Mouse (Mus musculus) left cerebral cortex, postnatal 10 days (tissue): Measurements from ENCODE around the gene B3gat3. TPM values are rescaled to one million over a fixed set of nuclear protein-coding genes. Genes with fewer than 3 reads are reported as not detected.
"Not testable (repeated sequence)": the region's sequence is repeated elsewhere in the genome, so short reads cannot be mapped to it uniquely, and the experiment has no call there.

ENCODE experiments used
- DNase-seq, 2 experiments: peaks; one replicate each; pipeline ENCODE4 v3.0.0; 2021 to 2022; ENCODE audit warnings: low spot score in 2 of 2, mixed read lengths in 1 of 2; ENCODE audit errors: extremely low spot score in 1 of 2
- intact Hi-C: fragments of 180-260 bp; cut with DNase I; formaldehyde crosslinking; loops from one replicate; pipeline ENCODE4 v1.15.1; 2025
- microRNA-seq: library from miRNA; unstranded; fragments of <30 nt; microRNA quantifications from one replicate; pipeline ENCODE4 v1.2.0, GENCODE M21; 2022
- total RNA-seq, 2 experiments: library from RNA; stranded (reverse); gene quantifications; 2 replicates each; pipeline ENCODE4 v1.2.3; 2021

The B3gat3 gene
- total RNA-seq, 2 experiments from 2014 or later: 141 to 144 TPM

- DNase-seq: peak; percentile 98 to 100
- intact Hi-C loops: no loop called here
Observed at GRCm38 (mm10) chr19:8966590-8967372, 46.6 kb downstream of the B3gat3 start, which contains the start of gene Eef1g. TSS of gene Eef1g (plus strand) at chr19:8967041.

GRCm38 (mm10) chr19:8967373-8967743 is 47.2 kb downstream of the B3gat3 start:
- no peak for DNase-seq
- intact Hi-C loops: no loop called here

GRCm38 (mm10) chr19:8967893-8968292 is 47.7 kb downstream of the B3gat3 start:
- intact Hi-C loops: no loop called here
- DNase-seq: no peak

GRCm38 (mm10) chr19:8972491-8972890 is 52.3 kb downstream of the B3gat3 start:
- DNase-seq, intact Hi-C loops: not testable (repeated sequence)

GRCm38 (mm10) chr19:8974638-8975037 is 54.5 kb downstream of the B3gat3 start:
- intact Hi-C loops: loop anchor here (5.0 kb wide), 1 partner anchor 138 kb away; no protein-coding TSS in a partner anchor
- DNase-seq: no peak

- no peak for DNase-seq
- intact Hi-C loops: loop anchor here (5.0 kb wide), 1 partner anchor 137 kb away; no protein-coding TSS in a partner anchor
Observed at GRCm38 (mm10) chr19:8975491-8975890, 55.3 kb downstream of the B3gat3 start.

- intact Hi-C loops: loop anchor here (5.0 kb wide), 1 partner anchor 136 kb away; no protein-coding TSS in a partner anchor
- no peak for DNase-seq
Observed at GRCm38 (mm10) chr19:8976535-8976934, 56.4 kb downstream of the B3gat3 start.

Small RNAs within 50 kb of the gene (microRNA-seq; reads per million reads assigned to microRNA genes)
- not detected for gene Mir5136

Other genes with a start within 250 kb of the B3gat3 start
- 100 to 1,000 TPM; 195 to 198 TPM for gene Slc3a2, start 197.0 kb upstream of the B3gat3 start, total RNA-seq
- gene Wdr74, start 184.5 kb upstream of the B3gat3 start, total RNA-seq: 10 to 100 TPM; 47.3 to 47.4 TPM
- gene 1700092M07Rik, start 179.7 kb upstream of the B3gat3 start, total RNA-seq: 1 to 10 TPM; 1.3 to 2.2 TPM
- 10 to 100 TPM; 68.1 to 69.0 TPM for gene Stx5a, start 179.0 kb upstream of the B3gat3 start, total RNA-seq
- 10 to 100 TPM; 72.7 to 76.2 TPM for gene Nxf1, start 163.3 kb upstream of the B3gat3 start, total RNA-seq
- gene Tmem223, start 149.4 kb upstream of the B3gat3 start, total RNA-seq: 10 to 100 TPM; 87.9 to 93.9 TPM
- 1 to 10 TPM; 7.2 to 8.9 TPM for gene Tmem179b, start 145.9 kb upstream of the B3gat3 start, total RNA-seq
- 10 to 100 TPM; 16.4 to 17.8 TPM for gene Taf6l, start 134.0 kb upstream of the B3gat3 start, total RNA-seq
- gene Polr2g, start 121.8 kb upstream of the B3gat3 start, total RNA-seq: 100 to 1,000 TPM; 109 to 110 TPM
- 1 to 10 TPM; 4.5 to 5.5 TPM for gene Zbtb3, start 117.8 kb upstream of the B3gat3 start, total RNA-seq
- 10 to 100 TPM; 27.7 to 29.0 TPM for gene Ttc9c, start 101.0 kb upstream of the B3gat3 start, total RNA-seq
- 10 to 100 TPM; 98.6 to 98.9 TPM for gene Hnrnpul2, start 100.4 kb upstream of the B3gat3 start, total RNA-seq
- 1 to 10 TPM in 1 of 2 experiments, not detected in 1; 1.9 TPM for gene AC129217.1, start 90.6 kb upstream of the B3gat3 start, total RNA-seq
- gene Bscl2, start 82.9 kb upstream of the B3gat3 start, total RNA-seq: 10 to 100 TPM; 96.1 to 97.0 TPM
- gene Gng3, start 81.2 kb upstream of the B3gat3 start, total RNA-seq: 100 to 1,000 TPM; 319 to 328 TPM
- gene Lrrn4cl, start 69.6 kb upstream of the B3gat3 start, total RNA-seq: 1 to 10 TPM in 1 of 2 experiments, under 1 TPM in 1; 0.43 to 1.0 TPM
- gene Ubxn1, start 48.9 kb upstream of the B3gat3 start, total RNA-seq: 100 to 1,000 TPM; 101 TPM
- 10 to 100 TPM; 26.1 to 33.3 TPM for gene Uqcc3, start 39.5 kb upstream of the B3gat3 start, total RNA-seq
- gene Lbhd1, start 36.6 kb upstream of the B3gat3 start, total RNA-seq: 1 to 10 TPM; 3.4 to 7.9 TPM
- gene Gm49403, start 36.4 kb upstream of the B3gat3 start, total RNA-seq: not detected
- 10 to 100 TPM; 19.5 to 23.4 TPM for gene 1810009A15Rik, start 31.5 kb upstream of the B3gat3 start, total RNA-seq
- gene Gm49416, start 31.4 kb upstream of the B3gat3 start, total RNA-seq: 1 to 10 TPM in 1 of 2 experiments, not detected in 1; 1.7 TPM
- 10 to 100 TPM; 22.0 to 23.1 TPM for gene Ints5, start 27.4 kb upstream of the B3gat3 start, total RNA-seq
- 10 to 100 TPM; 94.4 to 96.8 TPM for gene Ganab, start 22.3 kb upstream of the B3gat3 start, total RNA-seq
- gene Rom1, start 9.0 kb downstream of the B3gat3 start, total RNA-seq: 1 to 10 TPM; 2.1 to 2.4 TPM
- 1 to 10 TPM; 7.5 to 8.5 TPM for gene Eml3, start 9.2 kb downstream of the B3gat3 start, total RNA-seq
- 10 to 100 TPM; 50.2 to 52.4 TPM for gene Mta2, start 21.5 kb downstream of the B3gat3 start, total RNA-seq
- 10 to 100 TPM; 14.6 to 16.0 TPM for gene Tut1, start 33.5 kb downstream of the B3gat3 start, total RNA-seq
- 100 to 1,000 TPM; 228 to 251 TPM for gene Eef1g, start 46.7 kb downstream of the B3gat3 start, total RNA-seq
- gene Ahnak, start 68.9 kb downstream of the B3gat3 start, total RNA-seq: 10 to 100 TPM; 14.5 to 17.8 TPM
- not detected for gene Scgb1a1, start 167.6 kb downstream of the B3gat3 start, total RNA-seq
- 10 to 100 TPM; 86.4 to 86.9 TPM for gene Asrgl1, start 215.3 kb downstream of the B3gat3 start, total RNA-seq